In the genomic region with DNA sequence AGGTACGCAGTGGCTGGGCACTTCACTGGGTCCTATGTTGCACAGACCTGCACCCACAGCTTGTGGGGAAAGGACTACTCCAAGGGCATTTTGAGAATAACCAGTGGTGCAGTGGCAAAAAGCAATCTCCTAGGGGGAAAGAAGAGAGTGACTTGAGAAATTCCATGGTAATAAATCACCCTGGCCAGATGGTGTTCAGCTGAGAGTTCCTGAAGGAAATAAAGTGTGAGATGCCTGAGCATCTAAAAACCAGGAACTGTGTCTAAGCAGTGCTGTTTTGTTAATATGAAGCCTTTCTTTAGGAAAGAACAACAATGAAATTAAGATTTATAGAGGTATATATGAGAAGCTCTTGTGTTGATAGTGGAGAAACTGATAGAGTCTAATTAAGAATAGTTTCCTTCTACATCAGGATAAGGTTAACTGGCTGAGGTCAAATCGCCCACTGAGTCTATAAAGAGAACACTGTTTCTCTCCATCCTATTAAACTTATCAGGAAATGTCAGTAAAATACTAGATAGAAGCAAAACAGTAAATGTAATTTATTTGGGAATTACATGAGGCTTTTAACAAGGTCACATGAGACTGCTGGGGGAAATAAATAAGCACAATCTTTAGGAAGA, we compare ENCODE assay signal across 29 mouse cellular contexts.
DNase-seq lines count a peak whose midpoint lies in the region; ATAC-seq and TF ChIP-seq lines count a peak whose summit lies in the region.
"Had no signal": no experiment of that assay in that cellular context is flagged by ENCODE, and none has a peak within 500 bp of the region (broad histone marks: within the 10 kb centered on the region; RNA-seq: fewer than 3 reads in every experiment).

No protein-coding gene starts in this region.

- peak; percentile 91 for DNase-seq in kidney, postnatal 0 days (ENCODE audit: low spot score)
- DNase-seq in kidney, adult 18-20 months: no peak
- peak; percentile 41 for DNase-seq in 3T3-L1 (ENCODE audit: low read depth, low spot score)
- DNase-seq in NIH3T3 (ENCODE audit: low read depth): peak; percentile 4
- peak; percentile 52 for DNase-seq in forelimb bud, embryonic 11.5 days (ENCODE audit: low read depth, low spot score)
- DNase-seq in right cerebral cortex, postnatal 14 days: no peak
- DNase-seq in gastrocnemius, adult 8-10 months (ENCODE audit: low spot score in 2 of 2): no peak
- DNase-seq: adrenal gland, postnatal 10 days; cerebellum, adult 11-12 months; cerebellum, postnatal 10 days; gastrocnemius, adult 2 months; heart, adult 2 months; heart, postnatal 4 days; lung, embryonic 14.5 days; lung, postnatal 14 days; thymus, adult 2 months; thymus, postnatal 36 days had no signal

- TF ChIP-seq CTCF in kidney, postnatal 0 days (IDR thresholded peaks at IDR 0.05; ENCODE audit: low read depth): no peak

- no peak overlapping the region for H3K9ac ChIP-seq in kidney, postnatal 0 days (ENCODE audit: low read depth, low read length)
- H3K9ac ChIP-seq: embryonic facial prominence, embryonic 13.5 days; forebrain, embryonic 15.5 days; heart, embryonic 12.5 days; hindbrain, embryonic 13.5 days; limb, embryonic 12.5 days; liver, embryonic 15.5 days; lung, embryonic 14.5 days; midbrain, embryonic 12.5 days; neural tube, embryonic 13.5 days had no signal

- H3K27ac ChIP-seq in kidney, postnatal 0 days: no peak overlapping the region
- H3K27ac ChIP-seq: embryonic facial prominence, embryonic 13.5 days; forebrain, embryonic 10.5 days; forebrain, embryonic 15.5 days; gastrocnemius, adult 2 months; heart, adult 2 months; hindbrain, embryonic 13.5 days; limb, embryonic 12.5 days; liver, embryonic 15.5 days; midbrain, embryonic 12.5 days; neural tube, embryonic 13.5 days had no signal

- no peaks in the 10 kb centered on the region for H3K27me3 ChIP-seq in kidney, postnatal 0 days (ENCODE audit: insufficient read depth, low read length)
- H3K27me3 ChIP-seq: CH12.LX; embryonic facial prominence, embryonic 13.5 days; forebrain, embryonic 15.5 days; heart, embryonic 12.5 days; hindbrain, embryonic 13.5 days; limb, embryonic 12.5 days; liver, embryonic 15.5 days; midbrain, embryonic 12.5 days; neural tube, embryonic 13.5 days had no signal

- 35% methylated on average over 2 of the region's 2 CpGs for WGBS in kidney, postnatal 0 days

- H3K4me1 ChIP-seq in kidney, postnatal 0 days (replicated peaks; ENCODE audit: insufficient read depth, low read length): no peaks in the 10 kb centered on the region
- H3K4me1 ChIP-seq: embryonic facial prominence, embryonic 13.5 days; heart, embryonic 12.5 days; hindbrain, embryonic 13.5 days; liver, embryonic 15.5 days had no signal

- no peaks in the 10 kb centered on the region for H3K9me3 ChIP-seq in kidney, postnatal 0 days (replicated peaks; ENCODE audit: low read length)
- H3K9me3 ChIP-seq: embryonic facial prominence, embryonic 13.5 days; forebrain, embryonic 10.5 days; forebrain, embryonic 15.5 days; heart, embryonic 12.5 days; hindbrain, embryonic 13.5 days; limb, embryonic 12.5 days; liver, embryonic 15.5 days; midbrain, embryonic 12.5 days; neural tube, embryonic 13.5 days had no signal

- H3K4me3 ChIP-seq in kidney, postnatal 0 days (replicated peaks; ENCODE audit: low read depth, low read length): no peak overlapping the region
- H3K4me3 ChIP-seq: embryonic facial prominence, embryonic 13.5 days; forebrain, embryonic 10.5 days; forebrain, embryonic 15.5 days; gastrocnemius, adult 2 months; heart, adult 2 months; heart, embryonic 12.5 days; hindbrain, embryonic 13.5 days; limb, embryonic 12.5 days; liver, embryonic 15.5 days; midbrain, embryonic 12.5 days; myocyte; neural tube, embryonic 13.5 days had no signal

- no peak overlapping the region for H3K4me2 ChIP-seq in kidney, postnatal 0 days (ENCODE audit: low read length)
- H3K4me2 ChIP-seq: embryonic facial prominence, embryonic 13.5 days; forebrain, embryonic 15.5 days; heart, embryonic 12.5 days; hindbrain, embryonic 13.5 days; limb, embryonic 12.5 days; liver, embryonic 15.5 days; lung, embryonic 14.5 days; midbrain, embryonic 12.5 days; neural tube, embryonic 13.5 days had no signal

- ATAC-seq in kidney, postnatal 0 days (replicated peaks; ENCODE audit: low FRiP score, low read depth): peak; percentile 46; the same call in 1 of the 2 replicates
- ATAC-seq: forebrain, embryonic 15.5 days; intestine, postnatal 0 days had no signal

- no peaks in the 10 kb centered on the region for H3K36me3 ChIP-seq in kidney, postnatal 0 days (ENCODE audit: insufficient read depth, low read length)
- H3K36me3 ChIP-seq: embryonic facial prominence, embryonic 13.5 days; forebrain, embryonic 10.5 days; forebrain, embryonic 15.5 days; heart, embryonic 12.5 days; hindbrain, embryonic 13.5 days; limb, embryonic 12.5 days; liver, embryonic 15.5 days; midbrain, embryonic 12.5 days; neural tube, embryonic 13.5 days had no signal

Comparison
In these comparisons a context has a peak if more than half of its experiments do, and no peak if none do; other contexts are left out.
1. DNase-seq: peak in kidney, postnatal 0 days (single experiment), 3T3-L1 (single experiment), NIH3T3 (single experiment) and forelimb bud, embryonic 11.5 days (single experiment); none in kidney, adult 18-20 months (single experiment), right cerebral cortex, postnatal 14 days (single experiment) and gastrocnemius, adult 8-10 months (0 of 2).